Mouse (Mus musculus) erythroblast, embryonic 14.5 days (primary cell): ENCODE data around the gene Tmem184a. TPM values are rescaled to one million over a fixed set of nuclear protein-coding genes. Genes with fewer than 3 reads are reported as not detected.

Experiments
- H3K27me3 ChIP-seq: 2 replicates; pipeline ENCODE4 v1.6.1; 2012; ENCODE audit warnings: inconsistent platforms; ENCODE audit not compliant: control insufficient read depth
- H3K36me3 ChIP-seq: 2 replicates; pipeline ENCODE4 v1.6.1; 2012; ENCODE audit warnings: mild to moderate bottlenecking, inconsistent platforms; ENCODE audit not compliant: control insufficient read depth
- H3K4me1 ChIP-seq: 2 replicates; pipeline ENCODE4 v1.6.1; 2012; ENCODE audit warnings: inconsistent platforms; ENCODE audit not compliant: control insufficient read depth
- H3K4me3 ChIP-seq: replicated peaks from 2 replicates; pipeline ENCODE3; 2012; ENCODE audit warnings: moderate library complexity, mild to moderate bottlenecking, inconsistent platforms
- H3K9me3 ChIP-seq: 2 replicates; pipeline ENCODE4 v1.6.1; 2012; ENCODE audit warnings: low read length, inconsistent platforms, mixed read lengths; ENCODE audit not compliant: control insufficient read depth
- GATA1 ChIP-seq: IDR thresholded peaks from 2 replicates; pipeline ENCODE4 v1.6.1; 2012; ENCODE audit warnings: low read length, inconsistent platforms, mixed read lengths
- TAL1 ChIP-seq: IDR thresholded peaks from 3 replicates; pipeline ENCODE4 v1.6.1; 2012; ENCODE audit warnings: low read length, inconsistent platforms, mixed read lengths
- polyA plus RNA-seq: library from polyadenylated mRNA; stranded (reverse); fragments of >175 nt; gene quantifications from 2 replicates; pipeline ENCODE4 v1.2.3, GENCODE M21; 2012

The Tmem184a gene
- polyA plus RNA-seq, 1 experiment = 77.7 TPM

DNA sequence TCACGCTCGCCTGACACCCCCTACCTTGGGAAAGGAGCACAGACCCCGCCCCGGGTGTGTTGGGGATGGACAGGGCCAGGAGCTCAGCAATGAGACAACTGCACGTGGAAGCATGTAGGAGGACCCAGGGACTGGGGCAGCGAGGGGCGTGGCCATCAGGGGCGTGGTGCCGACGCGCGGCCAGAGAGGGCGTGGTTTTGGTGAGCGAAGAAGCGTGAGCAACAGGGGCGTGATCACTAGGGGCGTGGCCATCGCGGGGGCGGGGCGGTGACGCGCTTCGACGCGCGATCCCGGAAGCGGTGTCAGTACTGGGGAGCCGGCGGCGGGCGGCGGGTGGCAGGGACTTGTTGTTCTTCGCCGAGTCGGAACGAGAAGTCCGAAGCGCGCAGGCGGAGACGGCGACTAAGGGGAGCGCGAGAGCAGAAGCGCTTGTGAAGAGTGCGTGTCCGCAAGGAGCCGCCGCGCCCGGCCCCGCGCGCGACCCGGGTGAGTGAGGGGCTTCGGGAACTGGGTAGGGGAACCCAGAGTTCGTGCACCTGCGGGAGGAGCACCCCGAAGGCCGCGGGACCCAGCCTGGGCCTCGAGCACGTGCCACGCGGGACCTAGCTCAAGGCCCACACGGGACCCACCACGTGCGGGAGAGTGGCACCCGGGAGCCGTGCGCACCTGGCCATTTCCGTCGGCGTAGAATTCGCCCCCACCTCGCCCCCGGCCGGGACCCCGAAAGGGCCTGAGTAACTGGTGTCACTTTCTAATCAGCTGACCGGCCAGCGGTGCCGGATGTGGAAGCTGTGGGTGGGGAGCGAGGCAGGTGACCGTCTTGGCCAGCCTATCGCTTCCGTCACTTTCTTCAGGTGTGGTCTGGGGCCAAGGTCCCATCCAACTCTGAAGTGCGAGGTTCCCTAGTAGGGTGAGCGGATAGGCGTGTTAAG, 28.2 kb downstream of the Tmem184a start, which contains the start of gene Mafk:
Mafk (plus strand) TSS at position 287 of the 932 bp plus-strand sequence.
- Histone ChIP-seq H3K9me3 (no peaks in the 10 kb centered on the region), H3K4me1 (peaks cover 77% of the 10 kb centered on the region)

DNA sequence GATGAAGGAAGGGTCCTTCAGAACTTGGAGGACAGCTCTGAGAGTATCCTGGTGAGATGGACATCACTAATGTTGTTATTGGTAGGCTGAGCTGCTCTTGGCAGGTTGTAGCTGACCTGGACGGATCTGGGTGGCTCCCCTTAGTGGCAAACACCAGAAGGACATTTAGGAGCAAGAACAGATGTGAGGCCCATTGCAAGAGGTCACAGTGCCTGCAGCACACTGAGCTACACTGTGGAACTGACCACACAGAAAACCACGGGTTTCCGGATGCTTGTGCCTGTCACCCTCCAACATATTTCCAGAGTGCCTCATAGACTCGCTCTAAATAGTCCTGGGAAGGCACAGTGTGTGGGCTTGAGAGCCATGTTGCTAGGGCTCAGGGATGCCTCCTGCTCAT, 30.3 kb downstream of the Tmem184a start:
- no peaks in the 10 kb centered on the region for H3K9me3 ChIP-seq
- H3K27me3 ChIP-seq = no peaks in the 10 kb centered on the region
- TF ChIP-seq GATA1 (no peak), TAL1 (no peak)
- H3K4me1 ChIP-seq = peaks cover 58% of the 10 kb centered on the region
- peaks cover 25% of the 10 kb centered on the region for H3K36me3 ChIP-seq
- no peak overlapping the region for H3K4me3 ChIP-seq

More for the DNA sequence above, 28.2 kb downstream of the Tmem184a start, which contains the start of gene Mafk:
- Histone ChIP-seq H3K27me3 (no peaks in the 10 kb centered on the region), H3K4me3 (peak within 1 kb of the TSS; percentile 88), H3K36me3 (peaks cover 46% of the 10 kb centered on the region)
- no peak for TF ChIP-seq TAL1
- no peak for TF ChIP-seq GATA1

DNA sequence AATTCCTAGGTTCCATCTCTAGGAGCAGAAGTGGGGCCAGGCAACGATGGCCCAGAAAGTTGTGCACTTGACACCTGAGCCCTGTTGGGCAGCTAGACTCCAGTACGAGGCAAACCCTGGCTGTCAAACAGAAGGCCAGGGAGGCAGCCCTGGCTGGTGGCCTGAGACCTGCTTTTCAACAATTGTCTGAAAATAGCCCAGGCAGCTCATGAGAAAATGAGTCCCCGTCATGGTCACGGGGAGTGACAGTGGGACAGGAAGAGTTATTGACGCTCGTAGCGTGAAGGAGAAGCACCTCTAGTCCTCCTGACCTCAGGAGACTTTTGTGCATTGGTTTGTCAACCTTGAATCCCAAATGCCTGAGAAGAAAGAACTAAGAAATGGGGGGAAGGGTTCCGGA, 38.3 kb downstream of the Tmem184a start:
- H3K4me3 ChIP-seq = no peak overlapping the region
- TF ChIP-seq TAL1 (no peak), GATA1 (no peak)
- no peaks in the 10 kb centered on the region for H3K36me3 ChIP-seq
- H3K9me3 ChIP-seq = no peaks in the 10 kb centered on the region
- no peaks in the 10 kb centered on the region for H3K27me3 ChIP-seq
- peaks cover 12% of the 10 kb centered on the region for H3K4me1 ChIP-seq

DNA sequence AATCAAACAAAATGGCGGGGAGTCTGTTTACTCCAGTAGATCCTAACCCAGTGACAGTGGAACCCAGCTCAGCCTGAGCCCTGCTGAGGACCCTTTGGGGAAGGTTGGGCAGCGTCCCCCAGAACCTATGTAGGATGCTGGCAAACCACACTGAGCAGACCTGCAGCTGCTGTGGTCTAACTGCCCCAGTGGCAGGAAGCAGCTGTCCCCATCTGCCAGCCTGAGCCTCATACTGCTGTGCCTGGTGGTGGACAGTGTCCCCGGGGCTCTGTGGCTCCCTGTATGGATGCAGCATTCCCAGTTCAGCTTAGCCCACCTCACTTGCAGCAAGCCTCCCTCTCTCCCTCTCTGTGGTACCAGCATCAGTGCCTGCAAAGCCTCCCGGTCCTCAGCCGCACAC, 42.8 kb downstream of the Tmem184a start:
- peaks cover 40% of the 10 kb centered on the region for H3K4me1 ChIP-seq
- TF ChIP-seq TAL1 (no peak), GATA1 (no peak)
- H3K9me3 ChIP-seq = no peaks in the 10 kb centered on the region

DNA sequence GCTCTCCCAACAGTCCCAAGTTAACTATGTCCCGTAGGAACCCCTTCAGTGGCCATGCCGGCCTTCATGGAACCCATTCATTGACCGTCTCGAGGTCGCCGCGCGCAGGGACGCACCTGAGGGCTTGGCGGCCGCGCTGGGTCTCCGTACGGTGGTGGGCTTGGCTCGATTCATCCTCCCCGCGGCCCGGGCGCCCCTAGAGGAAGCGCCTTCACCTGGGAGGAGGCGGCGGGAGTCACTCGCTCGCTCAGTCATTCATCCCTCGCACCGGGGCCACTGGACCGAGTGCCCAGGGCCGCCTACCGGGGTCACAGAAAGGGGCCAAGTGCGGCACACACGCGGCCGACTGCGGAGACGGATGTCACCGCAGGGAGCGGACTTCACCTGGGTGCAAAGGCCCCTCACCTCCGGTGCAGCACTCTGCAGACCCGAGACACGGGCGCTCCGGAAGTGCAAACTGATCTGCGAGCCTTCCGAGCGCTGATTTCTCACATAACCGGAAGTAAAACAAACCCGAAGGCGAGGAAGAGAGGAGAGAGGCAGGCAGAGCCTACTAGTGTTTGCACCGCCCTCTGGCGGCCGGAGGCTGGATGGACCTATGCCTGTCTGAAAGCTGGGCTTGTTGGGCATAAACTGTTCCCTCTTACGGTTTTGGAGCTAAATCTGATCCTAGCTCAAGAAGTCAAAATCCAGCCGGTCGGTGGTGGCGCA, 44.3 kb downstream of the Tmem184a start, which contains the start of gene Ints1:
Ints1 (minus strand) TSS at position 459 of the 711 bp plus-strand sequence.
- H3K4me1 ChIP-seq = peaks cover 38% of the 10 kb centered on the region
- peaks cover 40% of the 10 kb centered on the region for H3K36me3 ChIP-seq
- no peak for TF ChIP-seq TAL1
- TF ChIP-seq GATA1 = no peak
- no peaks in the 10 kb centered on the region for H3K27me3 ChIP-seq
- no peaks in the 10 kb centered on the region for H3K9me3 ChIP-seq
- H3K4me3 ChIP-seq = peak within 1 kb of the TSS; percentile 97

More for the DNA sequence above, 42.8 kb downstream of the Tmem184a start:
- Histone ChIP-seq H3K27me3 (no peaks in the 10 kb centered on the region), H3K4me3 (no peak overlapping the region), H3K36me3 (peaks cover 25% of the 10 kb centered on the region)

DNA sequence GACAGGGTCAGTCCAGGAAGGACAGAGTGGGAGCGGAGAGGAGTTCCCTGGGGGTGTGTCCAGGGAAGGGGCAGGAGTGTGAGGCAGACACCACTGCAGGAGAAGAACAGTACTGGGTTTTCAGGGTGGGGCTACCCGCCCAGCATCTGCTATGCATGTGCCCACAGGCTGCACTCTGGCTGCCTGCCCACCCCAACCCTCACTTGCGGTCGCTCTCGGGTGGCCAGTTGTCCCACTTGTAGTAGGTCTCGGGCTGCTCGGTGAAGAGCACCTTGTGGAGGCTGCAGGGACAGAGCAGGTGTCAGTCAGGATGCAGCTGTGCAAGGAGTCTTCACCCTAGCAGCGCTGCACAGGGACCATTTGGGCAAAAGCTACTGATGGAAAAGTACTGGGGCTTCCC, 51.5 kb downstream of the Tmem184a start:
- Histone ChIP-seq H3K4me3 (no peak overlapping the region), H3K36me3 (peaks cover 100% of the 10 kb centered on the region), H3K4me1 (peaks cover 2% of the 10 kb centered on the region), H3K9me3 (no peaks in the 10 kb centered on the region), H3K27me3 (no peaks in the 10 kb centered on the region)
- no peak for TF ChIP-seq TAL1
- TF ChIP-seq GATA1 = no peak

DNA sequence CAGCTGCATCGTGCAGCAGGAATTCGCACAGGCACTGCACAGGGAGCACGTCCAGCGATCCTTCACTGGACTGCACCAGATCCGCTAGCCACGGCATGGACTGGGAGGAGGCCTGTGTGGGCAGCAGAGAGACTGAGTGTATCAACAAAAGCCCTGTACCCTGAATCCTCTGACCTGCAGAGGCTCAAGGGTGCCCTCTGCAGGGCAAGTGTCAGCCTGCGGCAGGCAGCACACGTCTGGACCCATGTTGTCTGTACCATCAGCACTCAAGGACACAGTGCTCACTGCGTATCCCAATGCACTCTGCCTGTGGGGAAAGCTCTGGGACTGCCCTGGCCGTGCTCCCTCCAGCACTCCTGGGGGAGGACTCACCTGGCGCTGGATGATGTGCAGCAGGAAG, 55.4 kb downstream of the Tmem184a start:
- Histone ChIP-seq H3K27me3 (no peaks in the 10 kb centered on the region), H3K36me3 (peaks cover 100% of the 10 kb centered on the region), H3K4me1 (peaks cover 2% of the 10 kb centered on the region; the same call in 1 of the 2 replicates), H3K9me3 (no peaks in the 10 kb centered on the region), H3K4me3 (no peak overlapping the region)
- no peak for TF ChIP-seq TAL1
- TF ChIP-seq GATA1 = no peak

DNA sequence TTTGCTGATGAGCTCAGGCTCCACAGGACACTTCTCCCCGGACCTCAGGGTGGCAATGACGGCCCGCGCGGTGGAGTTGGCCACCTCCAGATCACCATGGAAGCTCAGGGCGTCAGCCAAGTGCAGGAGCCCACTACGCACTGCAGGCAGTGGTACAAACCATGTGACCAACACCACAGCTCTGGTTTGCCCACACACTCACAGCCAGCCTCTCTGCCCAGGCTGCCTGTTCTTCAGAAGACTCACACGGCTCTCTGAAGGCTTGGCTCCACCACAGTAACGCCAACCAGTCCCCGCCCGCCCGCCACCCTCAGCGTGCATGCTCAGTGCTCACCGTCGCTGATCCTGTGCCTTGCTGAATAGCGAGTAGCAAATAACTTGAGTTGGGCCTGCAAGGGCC, 61.6 kb downstream of the Tmem184a start:
- TF ChIP-seq GATA1 (no peak), TAL1 (no peak)
- H3K36me3 ChIP-seq = peaks cover 100% of the 10 kb centered on the region

DNA sequence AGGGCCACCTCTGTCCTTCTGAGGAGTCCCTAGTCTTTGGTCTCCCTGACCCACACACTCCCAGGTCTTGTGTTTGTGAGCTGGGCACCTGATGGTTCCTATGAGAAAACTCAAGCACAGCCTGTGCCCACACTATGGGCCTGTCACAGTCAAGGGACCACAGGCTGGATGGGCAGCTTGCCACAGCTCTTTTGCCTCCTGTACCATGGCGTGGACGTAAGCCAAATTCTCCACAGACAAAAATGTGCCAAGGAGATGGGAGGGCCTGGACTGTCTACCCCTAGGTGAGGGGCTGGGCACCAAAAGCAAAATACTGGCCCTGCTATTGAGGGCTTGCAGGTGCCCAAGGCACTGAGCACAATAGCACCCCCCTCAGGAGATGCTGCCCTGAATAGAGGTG, 63.1 kb downstream of the Tmem184a start:
- H3K27me3 ChIP-seq = no peaks in the 10 kb centered on the region
- peaks cover 21% of the 10 kb centered on the region for H3K4me1 ChIP-seq
- H3K9me3 ChIP-seq = no peaks in the 10 kb centered on the region
- no peak overlapping the region for H3K4me3 ChIP-seq
- TF ChIP-seq GATA1 = no peak
- TF ChIP-seq TAL1 = no peak
- peaks cover 100% of the 10 kb centered on the region for H3K36me3 ChIP-seq

More for the DNA sequence above, 61.6 kb downstream of the Tmem184a start:
- H3K9me3 ChIP-seq = no peaks in the 10 kb centered on the region
- peaks cover 21% of the 10 kb centered on the region for H3K4me1 ChIP-seq
- H3K4me3 ChIP-seq = no peak overlapping the region
- H3K27me3 ChIP-seq = no peaks in the 10 kb centered on the region
